Mouse (Mus musculus): Measurements from ENCODE around the gene 1700030K09Rik. TPM values are rescaled to one million over a fixed set of nuclear protein-coding genes. Genes with fewer than 3 reads are reported as not detected.

Gene 1700030K09Rik
- polyA plus RNA-seq, 1 experiment from 2014 or later = 17.1 TPM

DNA sequence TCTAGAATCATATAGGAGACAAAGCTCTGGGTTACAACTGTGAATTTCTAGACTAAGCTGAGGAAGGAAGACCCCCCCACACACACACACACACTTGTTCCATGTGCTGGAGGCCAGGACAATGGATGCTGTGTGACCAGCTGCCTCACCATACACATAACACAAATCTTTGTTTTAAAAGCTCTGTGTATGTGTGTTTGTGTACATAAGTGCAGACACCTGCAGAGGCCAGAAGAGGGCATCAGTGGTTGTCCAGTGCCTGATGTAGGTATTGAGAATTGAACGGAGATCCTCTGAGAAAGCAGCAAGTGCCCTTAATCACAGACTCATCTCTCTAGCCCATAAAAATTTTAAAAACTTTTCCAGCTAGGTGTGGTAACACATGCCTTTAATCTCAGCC, 20.8 kb upstream of the 1700030K09Rik start:
- WGBS = 74% methylated on average over 1 of the region's 1 CpGs
- Histone ChIP-seq H3K4me1 (replicated peaks) (peaks cover 28% of the 10 kb centered on the region), H3K27ac (peak overlapping the region; percentile 29; the same call in 1 of the 2 replicates), H3K27me3 (no peaks in the 10 kb centered on the region), H3K9me3 (no peaks in the 10 kb centered on the region), H3K9ac (replicated peaks) (no peak overlapping the region), H3K4me3 (replicated peaks) (no peak overlapping the region), H3K4me2 (no peak overlapping the region), H3K36me3 (0 out of 2 replicates have a peak, but pooled peaks cover 5% of the 10 kb centered on the region)
- ATAC-seq (ENCODE audit: insufficient number of reproducible peaks, insufficient read depth, low FRiP score, low TSS enrichment, low read depth) = no peak

DNA sequence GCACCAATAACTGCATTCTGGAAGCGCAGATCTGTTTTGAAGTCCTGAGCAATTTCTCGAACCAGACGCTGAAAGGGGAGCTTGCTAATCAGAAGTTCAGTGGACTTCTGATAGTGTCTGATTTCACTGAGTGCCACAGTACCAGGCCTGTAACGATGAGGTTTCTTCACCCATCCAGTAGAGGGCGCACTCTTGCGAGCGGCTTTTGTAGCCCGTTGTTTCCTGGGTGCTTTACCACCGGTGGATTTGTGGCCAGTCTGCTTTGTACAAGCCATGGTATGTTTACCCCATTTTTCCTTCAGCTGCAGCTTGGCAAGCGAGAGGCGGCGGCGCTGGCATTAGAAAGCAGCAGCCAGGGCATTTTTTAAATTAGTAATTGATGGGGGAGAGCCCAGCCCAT, 14.0 kb upstream of the 1700030K09Rik start:
- Histone ChIP-seq H3K4me2 (no peak overlapping the region), H3K4me3 (replicated peaks) (no peak overlapping the region), H3K27ac (no peak overlapping the region), H3K36me3 (no peaks in the 10 kb centered on the region), H3K9me3 (no peaks in the 10 kb centered on the region), H3K4me1 (replicated peaks) (no peaks in the 10 kb centered on the region), H3K27me3 (no peaks in the 10 kb centered on the region), H3K9ac (replicated peaks) (no peak overlapping the region)
- no peak for ATAC-seq (ENCODE audit: insufficient number of reproducible peaks, insufficient read depth, low FRiP score, low TSS enrichment, low read depth)
- 51% methylated on average over 13 of the region's 13 CpGs for WGBS

DNA sequence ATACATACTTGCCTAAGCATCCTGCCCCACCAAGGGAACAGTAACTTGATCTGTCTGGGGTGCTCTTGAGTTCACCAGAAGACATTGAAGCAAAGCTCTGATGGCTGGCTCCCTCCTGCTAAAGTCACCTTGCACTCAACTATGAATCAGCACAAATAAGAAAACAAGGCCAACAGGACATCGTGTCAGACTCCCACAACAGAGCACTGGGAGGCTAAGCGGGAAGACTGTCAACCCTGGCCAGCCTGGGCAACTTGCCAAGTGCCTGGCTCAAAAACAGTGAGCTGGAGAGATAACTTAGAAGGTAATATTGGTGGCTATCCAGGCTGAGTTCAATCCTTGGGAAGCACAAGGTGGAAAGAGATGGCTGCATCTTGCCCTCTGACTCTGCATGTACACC, 8.7 kb upstream of the 1700030K09Rik start:
- no peak overlapping the region for H3K9ac ChIP-seq (replicated peaks)
- WGBS = 59% methylated on average over 2 of the region's 2 CpGs

DNA sequence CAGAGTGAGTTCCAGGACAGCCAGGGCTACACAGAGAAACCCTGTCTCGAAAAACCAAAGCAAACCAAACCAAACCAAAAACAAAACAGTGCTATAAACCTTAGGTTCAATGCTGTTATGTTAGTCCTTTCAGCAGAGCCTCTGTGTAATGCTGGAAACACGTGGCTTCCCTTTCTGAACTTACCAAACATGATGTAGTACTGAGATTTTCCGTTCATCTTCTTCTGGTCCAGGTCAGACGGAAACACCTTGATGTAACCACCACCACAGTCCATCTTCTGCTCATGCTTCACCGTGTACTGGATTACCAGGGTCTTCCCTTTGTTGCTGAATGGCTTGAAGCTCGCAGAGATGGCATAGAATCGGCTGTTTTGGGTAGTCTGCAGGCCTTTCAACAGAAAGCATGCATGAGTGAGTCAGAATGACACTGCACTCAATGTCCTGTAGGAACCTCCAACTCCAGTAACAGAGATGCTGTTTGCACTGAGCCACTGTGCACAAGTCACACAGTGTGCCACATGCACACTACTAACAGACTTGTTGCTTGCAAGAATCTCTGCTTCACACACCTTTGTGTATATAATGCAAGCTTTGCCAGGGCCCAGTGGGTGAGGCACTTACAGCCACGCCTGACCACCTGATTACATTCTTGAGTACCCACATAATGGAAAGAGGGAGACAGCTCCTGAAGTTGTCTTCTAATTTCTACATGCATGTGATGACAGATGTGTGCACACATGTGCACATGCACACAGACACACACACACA, 5.2 kb upstream of the 1700030K09Rik start:
- no peak overlapping the region for H3K27ac ChIP-seq
- H3K9me3 ChIP-seq = no peaks in the 10 kb centered on the region
- ATAC-seq (ENCODE audit: insufficient number of reproducible peaks, insufficient read depth, low FRiP score, low TSS enrichment, low read depth) = no peak
- H3K36me3 ChIP-seq = no peaks in the 10 kb centered on the region
- no peak overlapping the region for H3K4me2 ChIP-seq
- peaks cover 4% of the 10 kb centered on the region for H3K4me1 ChIP-seq (replicated peaks)
- no peak overlapping the region for H3K4me3 ChIP-seq (replicated peaks)
- WGBS = 72% methylated on average over 8 of the region's 8 CpGs
- no peaks in the 10 kb centered on the region for H3K27me3 ChIP-seq
- H3K9ac ChIP-seq (replicated peaks) = no peak overlapping the region

More for the DNA sequence above, 8.7 kb upstream of the 1700030K09Rik start:
- Histone ChIP-seq H3K27ac (no peak overlapping the region), H3K36me3 (no peaks in the 10 kb centered on the region), H3K9me3 (no peaks in the 10 kb centered on the region), H3K4me1 (replicated peaks) (no peaks in the 10 kb centered on the region), H3K27me3 (no peaks in the 10 kb centered on the region), H3K4me3 (replicated peaks) (no peak overlapping the region), H3K4me2 (no peak overlapping the region)
- ATAC-seq (ENCODE audit: insufficient number of reproducible peaks, insufficient read depth, low FRiP score, low TSS enrichment, low read depth) = no peak

DNA sequence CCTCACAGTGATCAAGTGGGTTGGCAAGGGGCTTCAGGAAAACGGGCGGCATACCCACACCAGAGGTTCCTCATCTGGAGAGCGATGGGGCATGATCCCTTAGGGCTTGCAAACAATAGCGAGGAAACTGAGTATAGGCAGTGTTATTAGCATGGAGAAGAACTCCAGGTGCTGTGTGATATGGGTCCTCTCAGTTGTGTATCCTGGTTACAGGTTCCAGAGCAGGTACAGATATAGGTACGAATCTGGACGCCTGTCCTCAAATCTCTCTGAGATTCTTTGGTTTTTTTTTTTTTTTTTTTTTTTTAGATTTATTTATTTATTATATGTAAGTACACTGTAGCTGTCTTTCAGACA, 292 bp downstream of the 1700030K09Rik start:
- no peaks in the 10 kb centered on the region for H3K9me3 ChIP-seq
- H3K9ac ChIP-seq (replicated peaks) = peak overlapping the region; percentile 68
- H3K4me3 ChIP-seq (replicated peaks) = peak overlapping the region; percentile 46
- no peaks in the 10 kb centered on the region for H3K27me3 ChIP-seq
- H3K4me2 ChIP-seq = peak overlapping the region; percentile 65
- H3K36me3 ChIP-seq = peaks cover 15% of the 10 kb centered on the region
- H3K4me1 ChIP-seq (replicated peaks) = peaks cover 5% of the 10 kb centered on the region
- H3K27ac ChIP-seq = peak overlapping the region; percentile 41; the same call in 1 of the 2 replicates
- ATAC-seq (ENCODE audit: insufficient number of reproducible peaks, insufficient read depth, low FRiP score, low TSS enrichment, low read depth) = no peak; the same call in 1 of the 2 replicates
- WGBS = 37% methylated on average over 6 of the region's 6 CpGs

DNA sequence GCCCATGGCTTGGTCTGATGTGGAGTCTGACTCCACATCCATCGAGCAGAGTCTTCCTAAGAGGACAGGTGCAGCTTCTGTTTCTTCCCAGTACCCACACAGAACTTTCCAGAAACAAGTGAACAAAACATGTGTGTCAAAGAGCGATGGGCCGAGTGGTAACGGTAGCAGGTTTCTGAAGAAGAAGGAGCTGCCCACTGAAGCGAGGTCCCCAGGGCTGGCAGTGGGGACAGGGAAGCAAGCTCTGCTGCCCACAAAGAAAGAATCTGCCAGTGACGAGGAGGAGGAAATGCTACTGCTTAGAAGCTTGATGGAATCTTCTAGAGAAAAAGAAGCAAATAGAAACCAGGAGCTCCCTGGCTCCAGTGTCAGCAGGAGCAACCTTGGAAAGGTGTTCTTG, 1.4 kb downstream of the 1700030K09Rik start:
- WGBS = 92% methylated on average over 6 of the region's 6 CpGs
- no peak overlapping the region for H3K9ac ChIP-seq (replicated peaks)
- no peak overlapping the region for H3K4me2 ChIP-seq
- ATAC-seq (ENCODE audit: insufficient number of reproducible peaks, insufficient read depth, low FRiP score, low TSS enrichment, low read depth) = no peak
- H3K36me3 ChIP-seq = peaks cover 26% of the 10 kb centered on the region
- H3K9me3 ChIP-seq = no peaks in the 10 kb centered on the region
- H3K4me1 ChIP-seq (replicated peaks) = peaks cover 5% of the 10 kb centered on the region
- no peak overlapping the region for H3K4me3 ChIP-seq (replicated peaks)
- H3K27ac ChIP-seq = no peak overlapping the region
- no peaks in the 10 kb centered on the region for H3K27me3 ChIP-seq

DNA sequence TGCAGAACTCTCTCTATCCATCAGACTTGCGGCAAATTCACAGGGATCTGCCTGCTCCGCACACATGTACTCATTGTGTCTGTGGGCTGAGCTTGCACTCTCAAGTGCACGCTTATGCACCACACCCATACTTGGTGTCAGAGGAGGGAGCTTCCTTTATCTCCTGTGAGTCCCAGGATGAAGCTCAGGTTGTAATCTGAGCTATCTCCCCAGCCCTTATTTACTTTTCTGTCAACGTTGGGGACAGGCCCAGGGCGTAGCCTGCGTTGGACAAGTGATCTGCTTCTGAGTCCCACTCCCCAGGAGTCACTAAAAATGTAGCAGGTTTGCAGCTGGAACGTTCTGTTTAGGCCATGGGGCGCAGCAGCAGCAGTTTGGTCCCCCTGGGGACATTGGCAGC, 7.8 kb downstream of the 1700030K09Rik start:
- no peak for ATAC-seq (ENCODE audit: insufficient number of reproducible peaks, insufficient read depth, low FRiP score, low TSS enrichment, low read depth)
- Histone ChIP-seq H3K27ac (no peak overlapping the region), H3K27me3 (no peaks in the 10 kb centered on the region), H3K4me3 (replicated peaks) (no peak overlapping the region), H3K9ac (replicated peaks) (no peak overlapping the region), H3K4me2 (no peak overlapping the region), H3K4me1 (replicated peaks) (no peaks in the 10 kb centered on the region), H3K36me3 (peaks cover 79% of the 10 kb centered on the region), H3K9me3 (peaks cover 8% of the 10 kb centered on the region; the same call in 1 of the 2 replicates)
- WGBS = 85% methylated on average over 8 of the region's 8 CpGs

DNA sequence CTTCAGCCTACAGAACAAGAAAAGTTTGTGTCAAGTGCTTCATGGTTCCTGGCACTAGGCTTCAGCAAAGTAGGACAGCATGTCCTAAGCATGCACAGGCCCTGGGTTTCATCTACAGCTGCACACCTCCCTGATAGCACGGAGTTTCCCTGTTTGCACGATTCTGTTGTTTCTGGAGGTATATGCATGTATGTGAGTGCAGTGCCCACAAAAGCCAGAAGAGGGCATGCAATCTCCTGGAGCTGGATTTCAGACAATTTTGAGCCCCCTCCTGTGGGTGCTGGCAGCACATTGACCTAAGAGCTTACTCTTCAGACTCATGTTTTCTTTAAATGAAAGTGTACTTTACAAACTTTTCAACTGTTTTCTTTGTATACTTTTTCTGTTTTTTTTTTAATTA, 10.2 kb downstream of the 1700030K09Rik start:
- Histone ChIP-seq H3K4me1 (replicated peaks) (no peaks in the 10 kb centered on the region), H3K9ac (replicated peaks) (no peak overlapping the region), H3K36me3 (peaks cover 79% of the 10 kb centered on the region), H3K4me2 (no peak overlapping the region), H3K27me3 (no peaks in the 10 kb centered on the region), H3K27ac (no peak overlapping the region), H3K4me3 (replicated peaks) (no peak overlapping the region), H3K9me3 (peaks cover 8% of the 10 kb centered on the region; the same call in 1 of the 2 replicates)
- no peak for ATAC-seq (ENCODE audit: insufficient number of reproducible peaks, insufficient read depth, low FRiP score, low TSS enrichment, low read depth)
- 97% methylated on average over 2 of the region's 2 CpGs for WGBS

DNA sequence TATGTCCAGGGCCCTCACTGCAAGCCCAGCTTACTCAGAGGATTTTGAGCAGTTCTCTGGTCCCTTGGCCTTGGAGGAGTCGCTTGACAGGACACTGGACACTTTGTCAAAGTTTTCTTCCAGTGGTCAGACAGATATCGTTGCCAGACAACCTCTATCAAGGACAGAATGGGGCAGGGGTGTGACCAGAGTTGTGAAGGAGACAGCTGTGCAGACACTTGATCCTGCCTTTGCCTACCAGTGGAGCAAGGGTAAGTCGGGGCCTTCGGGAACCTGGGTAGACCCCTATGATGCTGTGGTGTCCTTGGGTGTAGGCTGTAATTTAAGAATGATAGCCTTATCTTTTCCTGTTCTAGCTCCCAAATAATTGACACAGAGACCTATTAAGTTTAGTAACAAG, 11.6 kb downstream of the 1700030K09Rik start:
- Histone ChIP-seq H3K4me1 (replicated peaks) (no peaks in the 10 kb centered on the region), H3K4me3 (replicated peaks) (no peak overlapping the region), H3K4me2 (no peak overlapping the region), H3K27me3 (no peaks in the 10 kb centered on the region), H3K36me3 (peaks cover 79% of the 10 kb centered on the region), H3K9me3 (peaks cover 8% of the 10 kb centered on the region; the same call in 1 of the 2 replicates), H3K27ac (no peak overlapping the region), H3K9ac (replicated peaks) (no peak overlapping the region)
- 91% methylated on average over 4 of the region's 4 CpGs for WGBS
- 0 out of 2 replicates have a peak, but pooled peaks have one; percentile 28 for ATAC-seq (ENCODE audit: insufficient number of reproducible peaks, insufficient read depth, low FRiP score, low TSS enrichment, low read depth)

DNA sequence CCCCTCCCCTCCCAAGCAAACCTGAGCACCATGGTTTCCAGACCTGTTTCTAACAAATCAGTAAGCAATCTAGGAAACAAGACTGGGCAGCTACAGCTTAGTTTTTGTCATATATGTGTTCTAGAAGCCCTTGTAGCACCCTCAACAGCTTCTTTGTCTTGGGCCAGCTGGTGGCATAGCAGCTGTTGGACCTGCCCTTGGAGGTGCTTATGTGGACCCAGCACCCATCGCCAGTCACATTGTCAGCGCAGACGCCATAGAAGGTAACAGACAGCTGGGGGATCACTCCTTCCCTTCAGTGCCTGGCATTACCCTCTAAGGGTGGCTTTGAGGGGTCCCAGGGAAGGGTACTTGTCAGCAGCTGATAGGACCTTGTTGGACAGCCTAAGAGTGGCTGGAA, 14.1 kb downstream of the 1700030K09Rik start:
- H3K4me2 ChIP-seq = no peak overlapping the region
- no peak for ATAC-seq (ENCODE audit: insufficient number of reproducible peaks, insufficient read depth, low FRiP score, low TSS enrichment, low read depth)
- no peak overlapping the region for H3K27ac ChIP-seq
- H3K36me3 ChIP-seq = peaks cover 82% of the 10 kb centered on the region
- no peaks in the 10 kb centered on the region for H3K27me3 ChIP-seq
- no peak overlapping the region for H3K9ac ChIP-seq (replicated peaks)
- WGBS = 94% methylated on average over 3 of the region's 3 CpGs
- peaks cover 8% of the 10 kb centered on the region; the same call in 1 of the 2 replicates for H3K9me3 ChIP-seq
- H3K4me1 ChIP-seq (replicated peaks) = no peaks in the 10 kb centered on the region
- no peak overlapping the region for H3K4me3 ChIP-seq (replicated peaks)

DNA sequence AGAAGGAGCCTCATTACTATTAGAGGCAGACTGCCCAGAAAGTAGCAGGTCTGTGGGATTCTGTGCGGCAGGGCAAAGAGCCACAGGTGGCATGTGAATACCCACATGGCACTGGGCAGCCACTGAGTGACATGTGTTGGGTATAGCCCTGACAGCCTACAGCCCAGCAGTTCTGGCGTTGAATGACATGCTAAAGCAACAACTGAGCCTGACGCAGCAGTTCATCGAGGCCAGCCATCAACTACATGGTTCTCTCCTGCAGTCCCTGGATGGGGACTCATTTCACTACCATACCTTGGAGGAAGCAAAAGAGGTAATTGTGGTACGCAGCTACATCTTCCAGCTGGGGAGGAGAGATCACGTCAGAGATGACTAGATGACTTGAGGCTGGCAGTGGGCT, 14.8 kb downstream of the 1700030K09Rik start:
- no peaks in the 10 kb centered on the region for H3K4me1 ChIP-seq (replicated peaks)
- peaks cover 82% of the 10 kb centered on the region for H3K36me3 ChIP-seq
- ATAC-seq (ENCODE audit: insufficient number of reproducible peaks, insufficient read depth, low FRiP score, low TSS enrichment, low read depth) = no peak
- 86% methylated on average over 6 of the region's 6 CpGs for WGBS
- no peak overlapping the region for H3K4me2 ChIP-seq
- H3K9me3 ChIP-seq = peaks cover 6% of the 10 kb centered on the region; the same call in 1 of the 2 replicates
- no peaks in the 10 kb centered on the region for H3K27me3 ChIP-seq
- no peak overlapping the region for H3K4me3 ChIP-seq (replicated peaks)
- H3K27ac ChIP-seq = no peak overlapping the region
- no peak overlapping the region for H3K9ac ChIP-seq (replicated peaks)

Data from limb, embryonic 12.5 days (tissue).